Mouse (Mus musculus): ENCODE results near the gene Iqcn.
A peak's percentile ranks its signal among the peaks of the same experiment; 100 is the strongest.

Iqcn gene

DNA sequence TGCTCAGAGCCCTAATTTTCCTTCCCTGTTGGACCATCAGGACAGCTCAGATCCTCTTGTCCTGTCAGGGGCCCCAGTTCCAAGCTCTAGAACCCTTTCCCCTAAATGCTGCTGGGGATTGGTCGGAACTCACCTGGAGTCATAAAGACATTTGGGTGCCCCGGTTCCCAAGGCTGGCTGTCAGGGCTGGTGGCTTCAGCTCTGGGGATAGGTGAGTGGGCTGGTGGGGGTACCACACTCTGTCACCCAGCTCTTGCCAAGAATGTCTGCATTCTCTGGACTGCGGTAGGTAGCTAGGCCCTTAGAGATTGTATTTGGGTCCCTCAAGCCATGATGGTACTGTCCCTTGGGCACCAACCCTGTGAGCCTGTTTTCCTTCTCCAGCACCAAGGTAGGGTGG is at the start of gene Iqcn:
Iqcn (plus strand) TSS at position 171 of the 400 bp plus-strand sequence.
- no peak for DNase-seq (ENCODE audit: low spot score)

DNA sequence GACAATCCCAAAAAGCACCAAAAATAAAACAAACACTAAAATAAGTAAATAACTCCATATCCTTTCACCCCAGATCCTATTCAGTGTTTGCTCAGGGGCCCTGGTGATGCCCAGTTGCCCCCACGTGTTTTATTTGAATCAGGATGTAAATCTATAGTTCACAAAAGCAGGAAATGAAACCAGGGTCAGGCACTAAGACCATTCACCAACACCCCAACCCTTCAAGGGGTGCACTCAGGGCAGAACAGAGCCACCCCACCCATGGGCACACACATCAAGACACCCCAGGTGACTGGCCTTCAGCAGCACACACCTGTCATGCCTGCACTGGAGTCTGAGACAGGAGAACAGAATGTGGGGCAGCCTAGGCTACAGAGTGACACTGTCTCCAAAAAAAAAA is 49.1 kb upstream of the Iqcn start:
- DNase-seq (ENCODE audit: low spot score) = no peak

DNA sequence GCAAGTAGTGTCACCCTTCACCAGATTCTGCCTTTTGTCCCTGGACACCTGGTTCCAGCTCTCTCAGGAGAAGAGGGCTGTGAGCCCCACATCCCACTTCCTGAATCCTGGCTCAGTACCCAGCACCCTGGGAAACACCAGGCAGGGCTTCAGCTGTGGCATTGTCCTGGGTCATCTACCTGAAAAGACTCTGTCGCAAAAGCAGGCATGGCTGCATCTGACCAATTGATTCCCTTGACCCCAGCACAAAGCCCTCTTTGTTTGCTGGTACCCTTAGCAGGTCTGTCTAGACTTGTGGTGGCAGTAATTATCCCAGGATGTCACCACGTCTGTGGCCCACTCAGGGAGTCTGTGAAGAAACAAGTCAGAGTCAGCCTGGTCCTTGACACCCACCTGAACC is 47.8 kb upstream of the Iqcn start:
- DNase-seq (ENCODE audit: low spot score) = no peak

DNA sequence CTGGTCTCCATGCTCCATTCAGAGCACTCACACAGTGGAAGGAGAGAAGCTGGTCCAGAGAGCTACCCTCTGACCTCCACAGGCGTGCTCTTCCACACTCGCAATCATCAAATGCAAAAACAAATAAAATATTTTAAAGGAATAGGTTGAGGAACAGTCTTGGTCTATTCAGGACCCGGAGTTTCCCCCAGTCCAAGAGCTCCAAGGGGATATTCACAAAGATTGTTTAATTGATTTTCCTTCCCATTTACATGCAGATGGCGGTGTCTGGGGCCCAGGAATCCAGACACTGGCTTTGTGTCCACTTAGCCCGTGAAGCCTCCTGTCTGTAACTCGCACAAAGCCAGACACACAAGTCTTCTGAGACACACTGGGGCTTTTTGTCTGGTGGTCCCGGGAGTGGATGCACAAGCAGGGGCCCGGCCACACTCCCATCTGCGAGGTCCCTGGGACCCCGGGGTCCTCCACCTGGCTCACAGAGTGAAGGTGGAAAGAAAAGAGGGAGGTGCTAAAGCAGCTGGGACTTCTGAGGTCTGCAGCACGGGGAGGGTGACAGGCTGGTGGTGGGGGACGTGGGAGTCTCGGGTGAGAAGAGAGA is 47.0 kb upstream of the Iqcn start:
- no peak for DNase-seq (ENCODE audit: low spot score)

DNA sequence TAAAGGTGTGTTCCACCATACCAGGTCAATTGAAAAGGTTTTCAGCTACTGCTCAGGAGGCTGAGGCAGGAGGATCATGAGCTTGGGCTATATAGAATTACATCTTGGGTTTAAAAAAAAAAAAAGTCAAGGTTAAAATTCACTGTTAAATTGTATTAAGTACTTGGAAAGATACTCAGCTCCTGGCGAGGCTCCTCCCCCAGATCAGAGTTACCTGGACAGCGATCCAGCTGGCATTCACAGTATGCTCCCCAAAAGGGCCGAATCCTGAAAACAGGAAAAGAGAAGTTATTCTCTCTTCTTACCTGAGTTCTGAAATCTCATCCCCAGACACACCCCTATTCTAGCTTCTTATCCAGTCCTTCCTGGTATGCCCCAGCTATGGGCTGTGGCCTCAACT is 46.0 kb upstream of the Iqcn start:
- no peak for DNase-seq (ENCODE audit: low spot score)

DNA sequence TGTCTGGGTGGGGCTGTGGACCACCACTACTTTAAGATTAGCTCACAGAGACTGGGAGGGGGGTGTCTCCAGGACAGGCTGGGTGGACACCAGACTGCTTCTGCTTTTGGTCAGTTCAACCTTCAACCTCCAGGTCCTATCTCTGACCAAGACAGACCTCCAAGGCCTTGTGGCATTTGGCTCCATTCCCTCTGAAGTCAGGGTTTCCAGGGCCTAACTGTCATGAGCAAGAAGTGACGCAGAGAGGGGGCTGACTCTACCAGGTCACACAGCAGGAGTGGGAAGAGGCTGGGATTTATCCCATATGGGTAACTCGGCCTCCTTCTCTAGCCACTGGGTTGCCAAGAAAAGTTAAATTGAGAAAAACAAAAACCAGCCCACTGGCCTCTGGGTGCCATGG is 45.5 kb upstream of the Iqcn start:
- DNase-seq (ENCODE audit: low spot score) = no peak

DNA sequence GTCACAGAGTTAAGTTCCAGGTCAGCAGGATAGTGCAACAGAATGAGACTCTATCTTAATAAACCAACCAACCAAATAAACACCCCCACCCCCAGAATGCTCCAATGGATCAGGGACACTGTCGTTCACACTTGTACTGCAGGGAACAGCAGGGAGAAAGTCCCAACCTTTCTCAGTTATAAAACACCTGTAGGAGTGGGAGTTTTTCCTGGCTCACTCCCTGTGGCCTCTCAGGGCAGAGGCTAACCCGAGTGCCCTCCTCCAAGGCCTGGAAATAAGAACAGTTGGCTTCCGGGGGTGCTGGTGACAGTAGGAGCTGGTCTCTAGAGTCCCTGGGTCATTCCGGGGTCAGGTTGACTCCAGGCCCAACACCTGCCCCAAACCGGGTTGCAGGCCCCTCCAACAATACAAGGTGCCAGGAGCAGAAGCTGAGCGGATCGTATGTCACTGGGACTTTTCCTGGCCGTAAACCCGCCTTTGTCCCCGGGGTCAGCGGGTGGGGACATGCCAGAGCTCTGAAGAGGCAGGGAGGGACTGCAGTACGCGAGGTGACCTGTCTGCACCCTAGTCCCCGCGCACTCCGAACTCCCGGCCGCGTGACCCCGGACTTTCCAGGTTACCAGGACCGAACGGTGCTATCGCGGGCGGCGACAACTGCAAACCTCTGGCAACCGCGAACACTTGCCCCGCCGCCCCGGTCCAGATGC is 44.2 kb upstream of the Iqcn start:
- DNase-seq (ENCODE audit: low spot score) = no peak

DNA sequence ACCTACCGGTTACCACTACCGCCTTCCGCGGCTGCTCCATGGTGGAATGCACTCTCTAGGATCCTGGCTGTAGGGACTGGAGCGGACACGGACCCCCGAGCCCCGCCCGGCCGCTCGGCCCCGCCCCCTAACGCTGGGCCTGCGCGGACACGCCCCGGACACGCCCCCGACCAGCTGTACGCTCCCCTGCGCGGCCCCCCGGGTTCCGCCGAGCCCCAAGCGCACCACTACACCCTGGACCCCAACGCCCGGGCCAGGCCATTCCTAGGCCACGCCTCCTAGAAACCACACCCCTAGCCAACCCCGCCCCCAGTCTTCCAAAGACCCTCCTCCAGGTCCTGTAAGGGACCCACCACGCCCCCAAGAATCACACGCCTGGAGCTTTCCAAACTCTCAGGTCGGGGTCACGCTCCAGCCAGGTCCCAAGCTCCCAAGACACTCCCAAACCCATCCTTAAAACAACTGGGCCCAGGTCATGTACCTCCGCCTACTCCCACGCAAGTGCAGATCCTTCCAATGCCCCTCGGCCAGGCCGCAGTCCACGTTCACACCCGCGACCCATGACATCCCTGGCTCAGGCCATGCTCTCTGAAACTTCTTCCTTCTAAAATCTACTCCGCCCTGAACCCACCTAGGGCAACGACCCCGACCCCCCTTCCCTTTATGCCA is 43.5 kb upstream of the Iqcn start:
- DNase-seq (ENCODE audit: low spot score) = peak; percentile 93

DNA sequence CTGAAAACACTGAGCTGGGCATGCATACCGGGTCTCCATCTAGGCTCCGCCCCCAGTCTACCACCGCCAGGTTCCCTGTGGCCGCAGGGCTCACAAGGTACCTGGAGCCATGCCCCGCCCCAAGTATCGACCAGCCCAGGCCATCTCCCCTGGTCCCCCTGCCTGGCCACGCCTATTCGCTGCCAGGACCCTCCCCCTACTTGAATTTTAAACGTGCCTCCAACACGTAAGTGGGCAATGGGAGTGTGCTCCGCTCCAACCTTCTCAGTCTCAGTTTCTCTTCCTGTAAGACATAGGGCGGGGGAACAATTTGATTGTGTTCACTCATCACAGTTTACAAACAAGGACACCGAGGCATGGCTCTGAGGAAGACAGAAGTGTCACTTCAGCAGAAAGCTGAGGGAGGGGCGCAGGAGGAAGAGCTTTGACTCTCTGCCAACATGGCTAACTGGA is 43.0 kb upstream of the Iqcn start, which contains the start of gene Pgpep1:
Pgpep1 (minus strand) TSS at position 116 of the 453 bp plus-strand sequence.
- no peak for DNase-seq (ENCODE audit: low spot score)

DNA sequence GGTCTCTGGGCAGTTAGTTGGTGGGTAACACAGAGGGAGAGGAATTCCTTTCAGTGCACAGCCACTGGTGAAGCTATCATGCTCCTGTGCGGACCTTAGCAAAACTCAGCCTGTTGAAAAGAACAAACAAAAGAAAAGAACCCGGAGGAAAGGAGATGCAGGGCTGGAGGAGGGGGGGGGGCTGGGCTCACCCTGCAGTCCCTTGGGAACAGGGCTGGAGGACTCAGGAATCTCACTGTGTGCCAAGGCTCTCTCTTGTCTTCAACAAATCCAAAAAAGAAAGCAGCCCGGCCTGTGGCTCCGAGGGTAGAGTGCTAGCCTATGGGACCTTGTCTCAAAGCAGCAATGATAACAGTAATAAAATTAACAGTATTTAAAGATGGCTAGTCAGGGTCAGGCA is 39.6 kb upstream of the Iqcn start:
- no peak for DNase-seq (ENCODE audit: low spot score)

DNA sequence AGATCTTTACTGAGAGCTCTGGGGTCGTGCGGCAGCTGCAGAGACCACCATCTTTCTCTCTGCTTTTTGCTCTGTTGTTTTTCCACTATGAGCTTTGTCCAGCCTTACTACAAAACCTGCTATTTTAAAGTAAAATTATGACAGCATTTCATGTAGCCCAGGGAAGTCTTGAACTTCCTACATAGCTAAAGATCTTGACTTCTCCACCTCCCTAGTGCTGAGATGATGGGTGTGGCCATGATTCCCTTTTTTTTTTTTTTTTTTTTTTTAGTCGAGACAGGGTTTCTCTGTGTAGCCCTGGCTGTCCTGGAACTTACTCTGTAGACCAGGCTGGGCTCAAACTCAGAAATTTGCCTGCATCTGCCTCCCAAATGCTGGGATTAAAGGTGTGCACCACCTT is 38.6 kb upstream of the Iqcn start:
- no peak for DNase-seq (ENCODE audit: low spot score)

DNA sequence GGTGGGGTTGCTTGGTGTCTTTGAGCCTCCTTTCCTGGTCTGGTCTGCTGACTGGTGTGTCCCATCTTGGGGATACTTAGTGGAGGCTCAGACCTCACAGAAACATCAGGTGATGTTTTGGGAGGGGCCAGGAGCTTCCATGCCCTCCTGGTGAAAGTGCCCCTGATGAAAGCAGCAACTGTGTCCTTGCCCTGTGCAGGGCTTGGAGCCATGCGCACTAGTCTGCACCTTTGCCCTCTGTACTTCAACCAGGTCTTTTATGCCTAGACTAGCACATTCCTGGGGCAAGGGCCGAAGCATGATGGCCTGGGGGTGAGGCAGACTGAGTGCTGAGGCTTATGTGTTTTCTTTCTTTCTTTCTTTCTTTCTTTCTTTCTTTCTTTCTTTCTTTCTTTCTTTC is 37.7 kb upstream of the Iqcn start:
- DNase-seq (ENCODE audit: low spot score) = no peak

DNA sequence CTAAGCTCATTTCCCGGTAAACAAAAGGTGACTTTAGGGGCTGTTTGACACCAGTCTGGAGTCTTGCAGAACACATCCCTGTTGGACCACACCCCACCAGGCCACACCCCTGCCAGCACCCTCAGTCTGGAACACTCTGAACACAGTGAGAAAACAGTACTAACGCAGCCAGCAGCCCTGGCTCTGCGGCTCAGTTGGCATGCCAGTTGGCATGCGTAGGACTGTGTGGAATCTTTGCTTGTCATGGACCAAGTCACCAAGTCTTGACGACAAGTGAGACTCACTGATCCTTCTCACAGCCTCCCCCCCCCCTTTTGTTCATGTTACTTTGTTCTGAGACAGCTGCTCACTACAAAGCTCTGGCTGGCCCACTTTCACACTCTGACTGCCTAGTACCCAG is 36.2 kb upstream of the Iqcn start:
- no peak for DNase-seq (ENCODE audit: low spot score)

DNA sequence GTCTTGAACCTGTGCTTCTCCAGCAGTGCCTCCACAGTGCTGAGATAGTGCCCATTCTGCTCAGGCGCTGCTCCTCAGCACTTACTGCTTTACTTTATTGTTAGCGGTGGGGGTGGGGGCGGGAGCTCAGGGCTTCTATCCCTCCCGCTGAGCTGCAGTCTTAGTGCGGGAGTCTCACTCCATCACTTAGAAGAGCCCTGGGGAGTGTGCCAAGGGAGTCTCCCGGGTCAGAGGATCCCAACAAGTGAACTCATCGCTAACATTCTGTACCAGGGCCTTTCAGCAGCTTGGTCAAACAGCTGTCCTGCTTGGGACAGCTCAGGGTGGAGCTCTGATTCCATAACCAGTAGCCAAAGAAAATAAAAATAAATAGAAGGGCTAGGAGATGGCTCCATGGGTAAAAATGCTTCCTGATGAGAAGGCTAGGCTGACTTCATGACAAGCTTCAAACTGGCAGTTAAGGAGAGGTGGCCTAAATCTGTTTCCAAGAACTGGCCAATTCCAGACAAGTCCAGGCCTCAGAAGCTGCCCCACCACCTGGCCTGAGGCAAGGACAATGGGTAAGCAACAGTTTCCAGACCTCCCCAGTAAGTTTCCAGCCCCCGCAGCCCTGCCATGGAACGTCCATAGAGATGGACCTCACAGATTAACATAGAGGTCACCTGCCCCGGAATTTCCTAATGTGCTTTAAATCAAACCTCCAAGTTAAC is 31.5 kb upstream of the Iqcn start:
- no peak for DNase-seq (ENCODE audit: low spot score)

DNA sequence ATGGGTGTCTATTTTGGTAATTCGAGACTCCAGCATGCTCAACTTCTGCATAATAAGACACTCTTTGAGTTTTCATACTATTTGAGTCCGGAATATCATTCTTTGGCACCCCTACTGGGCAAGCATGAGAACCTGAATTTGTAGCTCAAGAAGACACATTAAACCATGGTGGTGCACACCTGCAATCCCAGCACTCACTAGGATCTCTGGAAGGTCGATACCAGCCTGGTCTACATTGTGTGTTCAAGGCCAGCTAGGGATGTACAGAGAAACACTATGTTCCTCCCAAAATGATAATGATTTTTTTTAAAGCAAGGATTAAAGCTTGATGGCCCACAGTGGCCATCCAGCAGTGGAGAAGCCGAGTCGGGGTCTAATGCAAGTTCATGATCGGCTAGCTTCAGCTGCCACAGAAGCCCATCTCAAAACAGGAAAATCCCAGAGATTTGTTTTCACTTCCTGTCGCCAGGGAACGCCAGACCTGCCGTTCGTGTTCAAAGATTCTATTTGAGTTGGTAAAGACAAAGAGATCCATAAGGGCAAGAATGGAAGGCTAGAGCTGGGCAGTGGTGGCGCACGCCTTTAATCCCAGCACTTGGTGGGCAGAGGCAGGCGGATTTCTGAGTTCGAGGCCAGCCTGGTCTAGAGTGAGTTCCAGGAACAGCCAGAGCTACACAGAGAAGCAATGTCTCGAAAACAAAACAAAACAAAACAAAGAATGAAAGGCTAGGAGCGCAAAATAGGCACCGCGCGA is 30.8 kb upstream of the Iqcn start:
- no peak for DNase-seq (ENCODE audit: low spot score)

DNA sequence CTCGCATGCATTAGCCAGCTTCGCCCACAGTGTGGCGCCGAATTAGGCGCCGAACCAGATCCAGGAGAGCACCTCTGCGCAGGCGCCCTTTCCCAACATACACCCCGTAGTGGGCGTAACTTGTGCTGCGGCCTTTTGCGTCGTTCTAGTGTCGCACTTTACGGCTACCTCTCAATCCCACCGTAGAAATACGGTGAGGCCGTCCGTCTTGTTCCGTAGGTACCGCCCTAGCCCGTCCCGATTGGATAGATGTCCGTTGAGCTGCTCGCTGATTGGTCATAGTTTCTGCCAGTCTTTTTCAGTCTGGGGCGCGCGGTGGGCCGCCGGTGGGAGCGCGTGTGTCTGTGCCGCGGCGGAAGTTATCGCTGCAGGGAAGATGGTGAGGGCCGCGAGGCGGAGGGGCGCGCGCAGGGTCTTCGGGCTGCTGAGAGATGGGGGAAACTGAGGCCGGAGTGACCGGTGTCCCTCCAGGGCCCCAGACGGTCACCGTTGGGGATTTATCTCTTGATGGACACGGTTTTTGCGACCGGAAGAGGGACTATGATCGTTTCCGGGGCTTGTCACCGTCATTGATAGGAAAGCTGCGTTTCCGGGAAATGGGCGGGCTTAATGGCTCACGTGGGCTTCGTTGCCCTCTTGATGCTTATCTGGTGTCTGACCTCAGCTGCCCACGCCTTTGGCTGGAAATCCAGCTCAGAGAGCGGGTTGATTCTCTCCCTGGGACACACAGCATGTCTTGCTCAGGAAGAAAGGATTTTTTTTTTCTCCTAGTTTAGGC is 30.0 kb upstream of the Iqcn start, which contains the start of gene Lsm4:
Lsm4 (plus strand) TSS at position 170 of the 778 bp plus-strand sequence.
- DNase-seq (ENCODE audit: low spot score) = peak; percentile 98

DNA sequence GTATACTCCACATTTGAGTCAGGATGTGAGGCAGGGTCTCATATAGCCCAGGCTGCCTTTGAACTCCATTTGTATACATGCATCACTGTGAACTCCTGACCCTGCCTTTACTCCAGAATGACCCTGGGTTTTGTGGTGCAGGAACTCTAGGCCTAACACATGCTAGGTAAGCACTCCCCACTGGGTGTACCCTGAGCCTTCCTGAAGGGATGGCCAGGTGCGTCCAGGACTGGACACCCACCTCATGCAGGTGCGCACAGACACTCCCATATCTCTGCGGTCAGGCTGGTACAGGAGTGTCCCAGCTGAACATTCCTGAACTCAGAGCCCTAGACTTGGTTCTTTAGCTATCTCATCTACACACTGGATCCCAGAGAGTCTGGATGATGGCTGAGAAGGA is 29.1 kb upstream of the Iqcn start:
- no peak for DNase-seq (ENCODE audit: low spot score)

DNA sequence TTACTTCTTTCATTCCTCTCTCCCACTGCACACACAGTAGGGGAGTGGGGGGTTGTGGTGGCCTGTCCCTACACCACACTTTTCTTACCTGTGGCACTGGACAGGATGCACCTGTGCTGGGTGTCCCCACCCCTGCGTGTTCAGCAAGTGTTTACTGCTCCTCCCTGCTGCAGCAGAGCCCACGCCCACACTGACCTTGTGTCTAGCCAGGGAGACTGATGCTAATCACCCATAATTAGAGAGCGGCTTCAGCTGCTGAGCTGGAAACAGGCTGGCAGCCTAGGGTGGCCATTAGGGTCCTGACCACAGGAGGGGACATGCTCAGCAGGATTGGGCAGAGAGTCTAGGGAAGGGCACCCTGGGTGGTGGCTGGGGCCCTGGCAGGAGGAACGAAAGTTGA is 28.5 kb upstream of the Iqcn start:
- DNase-seq (ENCODE audit: low spot score) = no peak

DNA sequence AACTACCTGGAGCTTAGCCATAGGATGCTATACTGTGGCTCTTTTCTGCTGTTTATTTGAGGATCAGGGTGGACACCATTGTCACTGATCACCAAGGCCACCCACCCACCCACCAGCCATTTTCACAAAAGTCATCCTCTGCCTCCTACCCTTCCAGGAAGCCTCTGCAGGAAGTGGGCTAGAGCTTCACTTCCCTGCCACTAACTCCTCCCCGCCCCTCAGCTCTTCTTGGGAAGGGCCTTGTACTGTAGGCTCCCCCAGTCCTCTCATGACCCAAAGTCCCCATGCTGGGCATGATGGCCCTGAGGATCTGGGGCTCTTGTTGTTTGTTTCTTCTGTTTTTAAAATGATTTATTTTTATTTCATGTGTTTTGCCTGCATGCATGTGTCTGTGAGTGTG is 27.9 kb upstream of the Iqcn start:
- no peak for DNase-seq (ENCODE audit: low spot score)

DNA sequence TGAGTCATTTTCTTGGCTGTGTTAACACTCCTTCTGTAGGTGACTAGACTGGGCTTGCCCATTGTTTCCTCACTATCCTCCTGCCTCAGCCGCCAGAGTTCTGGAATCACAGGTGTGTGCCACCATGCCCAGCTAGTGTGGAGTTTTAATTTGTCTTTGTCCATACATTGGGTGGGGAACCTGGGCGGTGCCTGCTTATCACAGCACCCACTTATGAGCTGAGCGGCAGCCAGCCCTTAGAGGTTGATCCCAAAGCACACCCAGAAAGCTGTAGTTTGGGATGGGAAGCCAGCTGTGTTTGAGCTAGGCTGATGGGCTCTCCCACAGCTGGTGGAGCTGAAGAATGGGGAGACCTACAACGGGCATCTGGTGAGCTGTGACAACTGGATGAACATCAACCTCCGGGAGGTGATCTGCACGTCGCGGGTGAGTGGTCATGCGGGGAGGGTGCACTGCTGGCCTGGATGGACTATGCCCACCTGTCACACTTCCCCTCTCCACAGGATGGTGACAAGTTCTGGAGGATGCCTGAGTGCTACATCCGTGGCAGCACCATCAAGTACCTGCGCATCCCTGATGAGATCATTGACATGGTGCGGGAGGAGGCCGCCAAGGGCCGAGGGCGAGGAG is 25.7 kb upstream of the Iqcn start:
- DNase-seq (ENCODE audit: low spot score) = no peak

DNA sequence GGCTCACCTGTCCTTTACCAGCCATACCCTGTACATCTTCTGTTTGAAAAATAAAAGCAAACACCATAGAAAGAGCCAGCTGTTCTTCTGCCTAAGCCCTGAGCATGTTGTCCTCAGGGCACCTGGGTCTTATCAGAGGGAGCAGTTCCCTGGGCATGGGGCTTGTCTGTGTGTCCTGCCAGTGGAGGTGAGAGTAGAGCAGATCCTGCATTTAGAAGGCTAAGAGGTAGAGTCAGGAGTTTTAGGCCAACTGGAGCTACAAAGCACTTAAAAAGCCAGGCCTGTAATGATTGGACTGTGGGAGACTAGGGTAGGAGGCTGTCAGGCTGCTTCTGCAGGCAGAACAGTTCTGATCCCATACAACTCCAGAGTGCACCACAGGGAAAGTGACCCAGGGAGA is 24.6 kb upstream of the Iqcn start:
- no peak for DNase-seq (ENCODE audit: low spot score)
